Mouse (Mus musculus): ENCODE results near the gene Gpc5.
A peak's percentile ranks its signal among the peaks of the same experiment; 100 is the strongest.

Gene Gpc5

GRCm38 (mm10) chr14:115831854-115832625, 740.0 kb downstream of the Gpc5 start:
- DNase-seq (ENCODE audit: low spot score): no peak

GRCm38 (mm10) chr14:115843783-115844182, 751.8 kb downstream of the Gpc5 start:
- no peak for DNase-seq (ENCODE audit: low spot score)

- DNase-seq (ENCODE audit: low spot score): no peak
Measured at GRCm38 (mm10) chr14:115844773-115845427, 752.9 kb downstream of the Gpc5 start.

- DNase-seq (ENCODE audit: low spot score): no peak
Measured at GRCm38 (mm10) chr14:115869127-115869526, 777.1 kb downstream of the Gpc5 start.

- no peak for DNase-seq (ENCODE audit: low spot score)
Measured at GRCm38 (mm10) chr14:115976062-115976461, 884.0 kb downstream of the Gpc5 start.

- no peak for DNase-seq (ENCODE audit: low spot score)
Measured at GRCm38 (mm10) chr14:115979233-115979632, 887.2 kb downstream of the Gpc5 start.

- DNase-seq (ENCODE audit: low spot score): no peak
Measured at GRCm38 (mm10) chr14:115990764-115991163, 898.7 kb downstream of the Gpc5 start.

- DNase-seq (ENCODE audit: low spot score): no peak
Measured at GRCm38 (mm10) chr14:115993520-115994106, 901.6 kb downstream of the Gpc5 start.

- DNase-seq (ENCODE audit: low spot score): no peak
Measured at GRCm38 (mm10) chr14:115998931-115999330, 906.9 kb downstream of the Gpc5 start.

- DNase-seq (ENCODE audit: low spot score): no peak
Measured at GRCm38 (mm10) chr14:116087010-116087409, 995.0 kb downstream of the Gpc5 start.

- DNase-seq (ENCODE audit: low spot score): no peak
Measured at GRCm38 (mm10) chr14:116127943-116128342, 1035.9 kb downstream of the Gpc5 start.

- no peak for DNase-seq (ENCODE audit: low spot score)
Measured at GRCm38 (mm10) chr14:116137330-116137729, 1045.3 kb downstream of the Gpc5 start.

GRCm38 (mm10) chr14:116137772-116138171, 1045.8 kb downstream of the Gpc5 start:
- no peak for DNase-seq (ENCODE audit: low spot score)

- no peak for DNase-seq (ENCODE audit: low spot score)
Measured at GRCm38 (mm10) chr14:116162586-116162985, 1070.6 kb downstream of the Gpc5 start.

- DNase-seq (ENCODE audit: low spot score): no peak
Measured at GRCm38 (mm10) chr14:116167401-116167800, 1075.4 kb downstream of the Gpc5 start.

GRCm38 (mm10) chr14:116169129-116169528, 1077.1 kb downstream of the Gpc5 start:
- DNase-seq (ENCODE audit: low spot score): no peak

GRCm38 (mm10) chr14:116186981-116187380, 1095.0 kb downstream of the Gpc5 start:
- DNase-seq (ENCODE audit: low spot score): no peak

GRCm38 (mm10) chr14:116206977-116207376, 1115.0 kb downstream of the Gpc5 start:
- DNase-seq (ENCODE audit: low spot score): peak; percentile 7

- DNase-seq (ENCODE audit: low spot score): no peak
Measured at GRCm38 (mm10) chr14:116208581-116208980, 1116.6 kb downstream of the Gpc5 start.

- DNase-seq (ENCODE audit: low spot score): no peak
Measured at GRCm38 (mm10) chr14:116209045-116209444, 1117.0 kb downstream of the Gpc5 start.

GRCm38 (mm10) chr14:116210304-116210703, 1118.3 kb downstream of the Gpc5 start:
- no peak for DNase-seq (ENCODE audit: low spot score)

GRCm38 (mm10) chr14:116212029-116212428, 1120.0 kb downstream of the Gpc5 start:
- no peak for DNase-seq (ENCODE audit: low spot score)

- DNase-seq (ENCODE audit: low spot score): no peak
Measured at GRCm38 (mm10) chr14:116258126-116258525, 1166.1 kb downstream of the Gpc5 start.
